Mouse (Mus musculus) forebrain, postnatal 0 days (tissue): Measurements from ENCODE around the gene Bmper. TPM values are rescaled to one million over a fixed set of nuclear protein-coding genes. Genes with fewer than 3 reads are reported as not detected.

Source experiments
- ATAC-seq: fragments of 200-750 bp; cut with Nextera tagmentation; 2 replicates; pipeline ENCODE4 v1.8.0; 2017; ENCODE audit warnings: mild to moderate bottlenecking, moderate library complexity
- DNase-seq: peaks from one replicate; pipeline ENCODE4 v3.0.0-alpha.2; 2015
- H3K27ac ChIP-seq: fragments of 300-500 bp; sonication (generic); 2 replicates; pipeline ENCODE4 v1.5.1; 2014; ENCODE audit warnings: low read depth, mild to moderate bottlenecking, antibody characterized with exemption, low read length, moderate library complexity, mixed read lengths
- H3K27me3 ChIP-seq: fragments of 300-500 bp; sonication (generic); 2 replicates; pipeline ENCODE4 v1.6.1; 2014; ENCODE audit warnings: mild to moderate bottlenecking, low read length, mixed read lengths; ENCODE audit not compliant: insufficient read depth
- H3K36me3 ChIP-seq: fragments of 300-500 bp; sonication (generic); 2 replicates; pipeline ENCODE4 v1.6.1; 2014; ENCODE audit warnings: mild to moderate bottlenecking, moderate library complexity; ENCODE audit not compliant: insufficient read depth
- H3K4me1 ChIP-seq: fragments of 300-500 bp; sonication (generic); 2 replicates; pipeline ENCODE4 v1.6.1; 2014; ENCODE audit warnings: antibody characterized with exemption; ENCODE audit not compliant: insufficient read depth
- H3K4me2 ChIP-seq: fragments of 300-500 bp; sonication (generic); 2 replicates; pipeline ENCODE4 v1.6.1; 2014; ENCODE audit warnings: low read depth, mild to moderate bottlenecking, moderate library complexity
- H3K4me3 ChIP-seq: fragments of 300-500 bp; sonication (generic); 2 replicates; pipeline ENCODE4 v1.5.1; 2014; ENCODE audit warnings: low read depth, low read length, mixed read lengths
- H3K9ac ChIP-seq: fragments of 300-500 bp; sonication (generic); 2 replicates; pipeline ENCODE4 v1.6.1; 2014; ENCODE audit warnings: mild to moderate bottlenecking
- H3K9me3 ChIP-seq: fragments of 300-500 bp; sonication (generic); 2 replicates; pipeline ENCODE4 v1.6.1; 2016; ENCODE audit warnings: low read length
- CTCF ChIP-seq: sonication (generic); IDR thresholded peaks from 2 replicates; pipeline ENCODE4 v1.5.1; 2016; ENCODE audit warnings: antibody characterized with exemption, control low read depth, low read depth
- WGBS: fragments of 180-500 bp; shearing (Covaris S2); extraction: QIAGEN DNeasy Blood & Tissue Kit; methylation state at CpG from one replicate; pipeline ENCODE4 v1.1.7; 2014; 5-methylcytosine and 5-hydroxymethylcytosine counted together
- polyA plus RNA-seq: library from polyadenylated mRNA; unstranded; fragments of >200 nt; fragmentation: Nextera tagmentation; extraction: Ambion mirVana; gene quantifications from 2 replicates; pipeline ENCODE4 v1.2.1, GENCODE M21; 2015
- total RNA-seq: library from RNA; depleted of rRNA; stranded (reverse); fragments of >200 nt; gene quantifications from 2 replicates; pipeline ENCODE4 v1.2.3, GENCODE M21; 2014

Bmper gene
- total and polyA plus RNA-seq, 2 experiments from 2014 or later = 5.6 to 9.6 TPM

GRCm38 (mm10) chr9:23396186-23396585, 173.3 kb downstream of the Bmper start:
- H3K27me3 ChIP-seq = no peaks in the 10 kb centered on the region
- no peaks in the 10 kb centered on the region for H3K9me3 ChIP-seq
- DNase-seq (no peak), ATAC-seq (no peak)
- 88% methylated on average over 7 of the region's 7 CpGs for WGBS
- H3K27ac ChIP-seq = no peak overlapping the region
- H3K4me1 ChIP-seq = no peaks in the 10 kb centered on the region
- no peaks in the 10 kb centered on the region for H3K36me3 ChIP-seq
- no peak overlapping the region for H3K4me3 ChIP-seq
- H3K4me2 ChIP-seq = no peak overlapping the region
- H3K9ac ChIP-seq = no peak overlapping the region
- no peak for TF ChIP-seq CTCF

GRCm38 (mm10) chr9:23397876-23398275, 175.0 kb downstream of the Bmper start:
- no peaks in the 10 kb centered on the region for H3K27me3 ChIP-seq
- H3K9ac ChIP-seq = no peak overlapping the region
- H3K36me3 ChIP-seq = no peaks in the 10 kb centered on the region
- ATAC-seq (no peak), DNase-seq (no peak)
- H3K4me3 ChIP-seq = no peak overlapping the region
- no peak overlapping the region for H3K4me2 ChIP-seq
- H3K9me3 ChIP-seq = no peaks in the 10 kb centered on the region
- H3K27ac ChIP-seq = no peak overlapping the region
- no peak for TF ChIP-seq CTCF
- H3K4me1 ChIP-seq = no peaks in the 10 kb centered on the region
- 96% methylated on average over 3 of the region's 3 CpGs for WGBS

GRCm38 (mm10) chr9:23399638-23400284, 176.9 kb downstream of the Bmper start:
- Histone ChIP-seq H3K4me2 (no peak overlapping the region), H3K4me1 (no peaks in the 10 kb centered on the region), H3K9me3 (no peaks in the 10 kb centered on the region), H3K27ac (no peak overlapping the region), H3K9ac (no peak overlapping the region), H3K36me3 (no peaks in the 10 kb centered on the region), H3K4me3 (no peak overlapping the region), H3K27me3 (no peaks in the 10 kb centered on the region)
- no peak for DNase-seq
- 76% methylated on average over 6 of the region's 6 CpGs for WGBS
- no peak for TF ChIP-seq CTCF
- no peak for ATAC-seq

GRCm38 (mm10) chr9:23407416-23407815, 184.5 kb downstream of the Bmper start:
- Histone ChIP-seq H3K4me2 (no peak overlapping the region), H3K9ac (no peak overlapping the region), H3K27me3 (no peaks in the 10 kb centered on the region), H3K4me3 (no peak overlapping the region), H3K27ac (no peak overlapping the region), H3K4me1 (no peaks in the 10 kb centered on the region), H3K36me3 (no peaks in the 10 kb centered on the region), H3K9me3 (no peaks in the 10 kb centered on the region)
- TF ChIP-seq CTCF = no peak
- ATAC-seq = no peak
- WGBS = 66% methylated on average over 6 of the region's 6 CpGs
- DNase-seq = no peak

GRCm38 (mm10) chr9:23407935-23408781, 185.3 kb downstream of the Bmper start:
- 18% methylated on average over 3 of the region's 3 CpGs for WGBS
- H3K9ac ChIP-seq = no peak overlapping the region
- TF ChIP-seq CTCF = no peak
- no peak overlapping the region for H3K4me2 ChIP-seq
- no peak overlapping the region for H3K4me3 ChIP-seq
- DNase-seq = peak; percentile 23
- H3K27me3 ChIP-seq = no peaks in the 10 kb centered on the region
- no peak overlapping the region for H3K27ac ChIP-seq
- H3K9me3 ChIP-seq = no peaks in the 10 kb centered on the region
- ATAC-seq = peak; percentile 14; the same call in 1 of the 2 replicates
- no peaks in the 10 kb centered on the region for H3K4me1 ChIP-seq
- no peaks in the 10 kb centered on the region for H3K36me3 ChIP-seq

GRCm38 (mm10) chr9:23410567-23410966, 187.7 kb downstream of the Bmper start:
- Histone ChIP-seq H3K27me3 (no peaks in the 10 kb centered on the region), H3K4me3 (no peak overlapping the region), H3K27ac (no peak overlapping the region), H3K36me3 (no peaks in the 10 kb centered on the region), H3K4me2 (no peak overlapping the region), H3K9ac (no peak overlapping the region), H3K4me1 (no peaks in the 10 kb centered on the region), H3K9me3 (no peaks in the 10 kb centered on the region)
- ATAC-seq = no peak
- no peak for TF ChIP-seq CTCF
- DNase-seq = no peak
- WGBS = 89% methylated on average over 2 of the region's 2 CpGs

GRCm38 (mm10) chr9:23412956-23413355, 190.1 kb downstream of the Bmper start:
- H3K27ac ChIP-seq = no peak overlapping the region
- ATAC-seq (no peak), DNase-seq (no peak)
- 37% methylated on average over 2 of the region's 2 CpGs for WGBS
- no peak for TF ChIP-seq CTCF
- no peak overlapping the region for H3K9ac ChIP-seq
- 0 out of 2 replicates have a peak, but pooled peaks cover 5% of the 10 kb centered on the region for H3K9me3 ChIP-seq
- no peaks in the 10 kb centered on the region for H3K4me1 ChIP-seq
- H3K4me3 ChIP-seq = no peak overlapping the region
- no peak overlapping the region for H3K4me2 ChIP-seq
- H3K36me3 ChIP-seq = no peaks in the 10 kb centered on the region
- H3K27me3 ChIP-seq = no peaks in the 10 kb centered on the region
